Mouse (Mus musculus): ENCODE data around the gene Plod2.

- TF ChIP-seq ZC3H11A (IDR thresholded peaks at IDR 0.05; ENCODE audit: borderline replicate concordance, low read depth, low read length) (no peak), ZNF384 (IDR thresholded peaks at IDR 0.05; ENCODE audit: low read depth, low read length) (no peak), MAFK (IDR thresholded peaks at IDR 0.05; ENCODE audit: insufficient read depth, low read depth, low read length) (no peak), CHD2 (IDR thresholded peaks at IDR 0.05; ENCODE audit: low read depth, low read length) (no peak)
Observed at GRCm38 (mm10) chr9:92552691-92553090, 10.7 kb downstream of the Plod2 start.
